Mouse (Mus musculus): ENCODE data around the gene Rgl3. TPM values are rescaled to one million over a fixed set of nuclear protein-coding genes. Genes with fewer than 3 reads are reported as not detected.
A peak's percentile ranks its signal among the peaks of the same experiment; 100 is the strongest.

Rgl3 gene
- polyA plus RNA-seq, 1 experiment from 2014 or later = 3.4 TPM

GRCm38 (mm10) chr9:21992227-21992626 lies 3.0 kb upstream of the Rgl3 start:
- no peak overlapping the region for H3K4me2 ChIP-seq (ENCODE audit: low read depth, low read length, severe bottlenecking)
- WGBS = 86% methylated on average over 4 of the region's 4 CpGs
- no peaks in the 10 kb centered on the region; the same call in 1 of the 2 replicates for H3K9me3 ChIP-seq (ENCODE audit: control insufficient read depth, low read length)
- no peak overlapping the region for H3K9ac ChIP-seq (ENCODE audit: low read length)
- no peak overlapping the region for H3K4me3 ChIP-seq (ENCODE audit: low read depth, low read length)
- peaks cover 48% of the 10 kb centered on the region for H3K27me3 ChIP-seq (ENCODE audit: control insufficient read depth, insufficient read depth, low read length)
- H3K4me1 ChIP-seq (replicated peaks; ENCODE audit: control insufficient read depth, insufficient read depth, low read length) = peaks cover 16% of the 10 kb centered on the region
- ATAC-seq (replicated peaks; ENCODE audit: low FRiP score) = no peak
- no peak for DNase-seq (ENCODE audit: low spot score)
- H3K27ac ChIP-seq (ENCODE audit: low read depth, low read length) = no peak overlapping the region
- H3K36me3 ChIP-seq (ENCODE audit: control insufficient read depth, insufficient read depth, low read length) = no peaks in the 10 kb centered on the region

DNA sequence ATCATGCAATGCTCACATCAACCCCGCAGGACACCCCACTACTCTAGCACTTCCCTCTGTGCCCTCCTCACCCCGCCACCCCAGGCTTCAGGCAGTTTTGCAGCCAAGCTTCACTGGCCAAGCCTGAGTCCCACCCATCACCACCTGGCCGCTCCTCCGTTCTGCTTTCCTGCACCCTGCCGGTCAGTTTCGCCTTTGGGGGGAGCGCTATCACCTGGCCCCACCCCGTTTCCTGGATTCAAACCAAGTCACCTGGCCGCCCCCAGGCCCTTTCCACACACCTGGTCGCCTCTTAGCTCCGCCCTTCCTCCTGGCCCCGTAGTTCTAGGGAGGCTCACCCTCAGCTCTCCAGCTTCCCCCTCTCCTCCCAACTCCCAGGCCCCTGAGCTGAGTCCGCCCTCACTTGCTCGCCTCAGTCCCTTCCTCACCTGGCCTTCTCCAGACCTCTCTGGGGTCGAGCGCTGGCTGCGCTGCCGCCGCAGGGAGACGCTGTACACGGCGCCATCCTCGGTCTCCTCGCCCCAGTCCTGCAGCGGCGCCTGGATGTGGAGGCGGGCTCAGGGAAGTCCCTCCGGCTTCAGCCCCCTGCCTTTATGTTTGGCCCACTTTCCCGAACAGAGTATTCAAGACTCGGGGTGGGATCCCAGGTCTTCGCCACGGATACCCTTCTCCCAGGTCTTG lies 685 bp downstream of the Rgl3 start:
- no peak for DNase-seq (ENCODE audit: low spot score)
- Histone ChIP-seq H3K4me2 (ENCODE audit: low read depth, low read length, severe bottlenecking) (peak overlapping the region; percentile 67), H3K9me3 (ENCODE audit: control insufficient read depth, low read length) (no peaks in the 10 kb centered on the region), H3K27ac (ENCODE audit: low read depth, low read length) (no peak overlapping the region), H3K4me3 (ENCODE audit: low read depth, low read length) (peak overlapping the region; percentile 35), H3K36me3 (ENCODE audit: control insufficient read depth, insufficient read depth, low read length) (no peaks in the 10 kb centered on the region), H3K4me1 (replicated peaks; ENCODE audit: control insufficient read depth, insufficient read depth, low read length) (peaks cover 16% of the 10 kb centered on the region), H3K9ac (ENCODE audit: low read length) (peak overlapping the region; percentile 51), H3K27me3 (ENCODE audit: control insufficient read depth, insufficient read depth, low read length) (peaks cover 56% of the 10 kb centered on the region)
- ATAC-seq (replicated peaks; ENCODE audit: low FRiP score) = peak; percentile 23; the same call in 1 of the 2 replicates
- WGBS = under 1% methylated on average over 32 of the region's 32 CpGs

DNA sequence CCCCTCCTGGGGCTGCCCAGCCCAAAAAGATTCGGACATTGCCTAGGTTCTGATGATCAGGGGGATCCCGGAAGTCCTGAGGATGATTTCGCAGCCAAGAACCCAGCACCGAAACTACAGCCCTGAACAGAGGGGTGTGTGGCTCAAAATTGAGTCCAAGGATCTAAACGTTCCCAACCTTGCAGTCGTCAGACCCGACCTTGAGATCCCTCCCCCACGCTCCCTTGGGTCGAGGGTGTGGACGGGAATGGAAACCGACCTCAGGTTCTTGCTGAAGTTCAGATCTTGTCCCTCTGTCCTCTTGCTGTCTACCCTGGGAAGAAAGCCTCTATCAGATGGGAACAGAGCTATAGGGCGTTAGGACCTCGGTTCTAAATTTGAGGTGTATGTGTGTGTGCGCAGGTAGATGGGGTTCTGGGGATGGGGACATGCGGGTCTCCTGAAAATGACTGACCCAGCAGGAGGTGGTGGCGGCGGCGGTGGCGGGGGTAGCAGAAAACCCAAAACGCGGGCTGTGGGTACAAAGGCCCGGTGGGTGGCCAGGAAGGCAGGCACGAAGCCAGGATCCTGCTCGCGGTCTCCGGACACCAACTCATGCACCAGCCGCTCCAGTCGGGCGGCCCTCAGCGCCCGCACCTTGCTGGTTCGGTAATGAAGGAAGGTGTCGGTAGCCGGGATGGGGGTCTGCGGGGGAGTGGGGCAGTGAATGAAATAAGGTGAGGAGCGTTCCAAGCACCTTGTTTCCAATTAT lies 1.5 kb downstream of the Rgl3 start:
- peak overlapping the region; percentile 16; the same call in 1 of the 2 replicates for H3K9ac ChIP-seq (ENCODE audit: low read length)
- H3K4me3 ChIP-seq (ENCODE audit: low read depth, low read length) = peak overlapping the region; percentile 35; the same call in 1 of the 2 replicates
- H3K36me3 ChIP-seq (ENCODE audit: control insufficient read depth, insufficient read depth, low read length) = no peaks in the 10 kb centered on the region
- ATAC-seq (replicated peaks; ENCODE audit: low FRiP score) (no peak), DNase-seq (ENCODE audit: low spot score) (no peak)
- no peak overlapping the region for H3K27ac ChIP-seq (ENCODE audit: low read depth, low read length)
- H3K27me3 ChIP-seq (ENCODE audit: control insufficient read depth, insufficient read depth, low read length) = peaks cover 56% of the 10 kb centered on the region
- H3K9me3 ChIP-seq (ENCODE audit: control insufficient read depth, low read length) = no peaks in the 10 kb centered on the region
- WGBS = 10% methylated on average over 34 of the region's 36 CpGs
- peak overlapping the region; percentile 67; the same call in 1 of the 2 replicates for H3K4me2 ChIP-seq (ENCODE audit: low read depth, low read length, severe bottlenecking)
- H3K4me1 ChIP-seq (replicated peaks; ENCODE audit: control insufficient read depth, insufficient read depth, low read length) = peaks cover 16% of the 10 kb centered on the region

DNA sequence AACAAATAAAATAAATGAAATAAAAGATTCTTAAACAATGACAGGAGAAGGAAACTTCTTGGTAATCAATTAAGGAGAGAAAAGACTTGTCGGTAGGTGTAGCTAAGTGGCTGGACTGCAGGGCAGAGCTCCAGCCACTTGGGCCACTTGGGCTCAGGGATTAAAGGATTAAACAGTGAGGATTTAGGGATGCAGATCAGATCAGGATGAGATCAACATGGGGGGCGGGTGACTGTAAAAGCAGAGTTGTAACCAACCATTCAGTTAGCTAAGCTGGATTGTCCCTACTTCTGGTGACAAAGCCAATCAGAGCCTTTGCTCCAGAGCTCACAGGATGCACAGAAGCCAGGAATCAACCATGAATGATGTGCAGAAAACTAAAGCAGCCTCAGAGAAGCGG lies 5.3 kb downstream of the Rgl3 start:
- H3K9ac ChIP-seq (ENCODE audit: low read length) = no peak overlapping the region
- peaks cover 10% of the 10 kb centered on the region for H3K4me1 ChIP-seq (replicated peaks; ENCODE audit: control insufficient read depth, insufficient read depth, low read length)
- no peaks in the 10 kb centered on the region for H3K36me3 ChIP-seq (ENCODE audit: control insufficient read depth, insufficient read depth, low read length)
- WGBS = 4% methylated on average over 3 of the region's 3 CpGs
- no peak for ATAC-seq (replicated peaks; ENCODE audit: low FRiP score)
- no peak overlapping the region for H3K4me3 ChIP-seq (ENCODE audit: low read depth, low read length)
- H3K27ac ChIP-seq (ENCODE audit: low read depth, low read length) = no peak overlapping the region
- no peak overlapping the region for H3K4me2 ChIP-seq (ENCODE audit: low read depth, low read length, severe bottlenecking)
- peaks cover 25% of the 10 kb centered on the region for H3K27me3 ChIP-seq (ENCODE audit: control insufficient read depth, insufficient read depth, low read length)
- no peaks in the 10 kb centered on the region for H3K9me3 ChIP-seq (ENCODE audit: control insufficient read depth, low read length)
- no peak for DNase-seq (ENCODE audit: low spot score)

GRCm38 (mm10) chr9:21978398-21979128 lies 10.7 kb downstream of the Rgl3 start:
- no peak for ATAC-seq (replicated peaks; ENCODE audit: low FRiP score)
- WGBS = 95% methylated on average over 4 of the region's 4 CpGs
- H3K36me3 ChIP-seq (ENCODE audit: control insufficient read depth, insufficient read depth, low read length) = no peaks in the 10 kb centered on the region
- no peak for DNase-seq (ENCODE audit: low spot score)
- H3K9ac ChIP-seq (ENCODE audit: low read length) = no peak overlapping the region
- no peaks in the 10 kb centered on the region for H3K9me3 ChIP-seq (ENCODE audit: control insufficient read depth, low read length)
- no peak overlapping the region for H3K27ac ChIP-seq (ENCODE audit: low read depth, low read length)
- H3K27me3 ChIP-seq (ENCODE audit: control insufficient read depth, insufficient read depth, low read length) = no peaks in the 10 kb centered on the region
- H3K4me1 ChIP-seq (replicated peaks; ENCODE audit: control insufficient read depth, insufficient read depth, low read length) = no peaks in the 10 kb centered on the region
- no peak overlapping the region for H3K4me2 ChIP-seq (ENCODE audit: low read depth, low read length, severe bottlenecking)
- no peak overlapping the region for H3K4me3 ChIP-seq (ENCODE audit: low read depth, low read length)

- no peaks in the 10 kb centered on the region for H3K4me1 ChIP-seq (replicated peaks; ENCODE audit: control insufficient read depth, insufficient read depth, low read length)
- no peak overlapping the region for H3K27ac ChIP-seq (ENCODE audit: low read depth, low read length)
- no peak overlapping the region for H3K4me3 ChIP-seq (ENCODE audit: low read depth, low read length)
- H3K4me2 ChIP-seq (ENCODE audit: low read depth, low read length, severe bottlenecking) = no peak overlapping the region
- ATAC-seq (replicated peaks; ENCODE audit: low FRiP score) = no peak
- no peak for DNase-seq (ENCODE audit: low spot score)
- no peak overlapping the region for H3K9ac ChIP-seq (ENCODE audit: low read length)
- no peaks in the 10 kb centered on the region for H3K9me3 ChIP-seq (ENCODE audit: control insufficient read depth, low read length)
- 33% methylated on average over 2 of the region's 2 CpGs for WGBS
- no peaks in the 10 kb centered on the region for H3K27me3 ChIP-seq (ENCODE audit: control insufficient read depth, insufficient read depth, low read length)
- H3K36me3 ChIP-seq (ENCODE audit: control insufficient read depth, insufficient read depth, low read length) = no peaks in the 10 kb centered on the region
Observed at GRCm38 (mm10) chr9:21977972-21978371, 11.3 kb downstream of the Rgl3 start.

- H3K4me2 ChIP-seq (ENCODE audit: low read depth, low read length, severe bottlenecking) = no peak overlapping the region
- no peak for ATAC-seq (replicated peaks; ENCODE audit: low FRiP score)
- no peaks in the 10 kb centered on the region for H3K9me3 ChIP-seq (ENCODE audit: control insufficient read depth, low read length)
Observed at GRCm38 (mm10) chr9:21977331-21977730, 11.9 kb downstream of the Rgl3 start.

GRCm38 (mm10) chr9:21976626-21977175 lies 12.5 kb downstream of the Rgl3 start:
- 93% methylated on average over 10 of the region's 10 CpGs for WGBS
- Histone ChIP-seq H3K27me3 (ENCODE audit: control insufficient read depth, insufficient read depth, low read length) (no peaks in the 10 kb centered on the region), H3K36me3 (ENCODE audit: control insufficient read depth, insufficient read depth, low read length) (no peaks in the 10 kb centered on the region), H3K9me3 (ENCODE audit: control insufficient read depth, low read length) (no peaks in the 10 kb centered on the region), H3K4me1 (replicated peaks; ENCODE audit: control insufficient read depth, insufficient read depth, low read length) (no peaks in the 10 kb centered on the region), H3K27ac (ENCODE audit: low read depth, low read length) (no peak overlapping the region), H3K9ac (ENCODE audit: low read length) (no peak overlapping the region), H3K4me3 (ENCODE audit: low read depth, low read length) (no peak overlapping the region), H3K4me2 (ENCODE audit: low read depth, low read length, severe bottlenecking) (no peak overlapping the region)
- no peak for ATAC-seq (replicated peaks; ENCODE audit: low FRiP score)
- no peak for DNase-seq (ENCODE audit: low spot score)

More at GRCm38 (mm10) chr9:21977331-21977730, 11.9 kb downstream of the Rgl3 start:
- Histone ChIP-seq H3K27me3 (ENCODE audit: control insufficient read depth, insufficient read depth, low read length) (no peaks in the 10 kb centered on the region), H3K4me1 (replicated peaks; ENCODE audit: control insufficient read depth, insufficient read depth, low read length) (no peaks in the 10 kb centered on the region), H3K36me3 (ENCODE audit: control insufficient read depth, insufficient read depth, low read length) (no peaks in the 10 kb centered on the region), H3K9ac (ENCODE audit: low read length) (no peak overlapping the region), H3K27ac (ENCODE audit: low read depth, low read length) (no peak overlapping the region), H3K4me3 (ENCODE audit: low read depth, low read length) (no peak overlapping the region)
- no peak for DNase-seq (ENCODE audit: low spot score)
- WGBS = 88% methylated on average over 5 of the region's 5 CpGs
